Mouse (Mus musculus): ENCODE measurements at regions not wholly inside any gene's neighbourhood (a gene's known extent, or its start where the extent isn't known, plus 50 kb on each side); places are given as distances from the start of the nearest gene placed in this dataset.
"Not testable (repeated sequence)": the region's sequence is repeated elsewhere in the genome, so short reads cannot be mapped to it uniquely, and the experiment has no call there.

DNA sequence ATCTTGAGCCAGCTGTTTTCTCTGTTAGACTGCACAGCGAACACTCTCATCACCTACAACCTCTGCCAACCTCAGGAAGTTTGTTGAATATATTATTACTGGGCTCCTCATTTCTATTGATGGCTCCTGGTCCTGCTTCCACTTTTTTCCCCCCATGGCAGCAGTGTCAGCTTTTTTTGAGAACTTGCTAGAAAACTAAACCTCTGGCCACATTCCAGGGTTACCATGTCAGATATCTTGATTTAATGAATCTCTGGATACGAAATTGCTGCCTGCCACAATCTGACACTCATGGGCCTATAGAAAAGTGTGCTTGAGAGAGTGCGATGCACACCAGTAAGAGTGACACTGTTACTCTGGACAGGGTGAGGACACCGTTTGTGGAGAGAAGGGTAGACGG, 170.6 kb upstream of the Slc25a13 start:
- DNase-seq = no peak

- no peak for DNase-seq
Observed at GRCm38 (mm10) chr6:6384971-6385370, 168.0 kb upstream of the Slc25a13 start.

- no peak for DNase-seq
Observed at GRCm38 (mm10) chr6:6384441-6384840, 167.5 kb upstream of the Slc25a13 start.

DNA sequence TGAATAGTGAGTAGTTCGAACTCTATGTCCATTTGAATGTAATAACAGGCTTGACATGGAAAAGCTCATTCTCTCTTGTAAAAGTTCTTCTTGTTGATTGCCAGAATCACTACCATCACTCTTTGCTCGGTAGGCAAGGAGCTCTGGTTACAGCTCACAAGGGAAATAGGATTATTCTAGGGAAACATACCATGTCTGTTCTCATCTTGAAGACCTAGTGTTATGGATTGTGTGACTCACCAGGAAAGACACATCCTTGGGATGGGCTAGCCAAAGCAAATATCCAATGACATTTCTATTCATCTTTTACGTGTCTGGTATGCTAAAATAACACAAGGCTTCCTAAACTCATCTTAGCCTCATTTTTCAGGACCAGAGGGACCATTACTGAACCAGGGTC, 155.4 kb upstream of the Slc25a13 start:
- no peak for DNase-seq

DNA sequence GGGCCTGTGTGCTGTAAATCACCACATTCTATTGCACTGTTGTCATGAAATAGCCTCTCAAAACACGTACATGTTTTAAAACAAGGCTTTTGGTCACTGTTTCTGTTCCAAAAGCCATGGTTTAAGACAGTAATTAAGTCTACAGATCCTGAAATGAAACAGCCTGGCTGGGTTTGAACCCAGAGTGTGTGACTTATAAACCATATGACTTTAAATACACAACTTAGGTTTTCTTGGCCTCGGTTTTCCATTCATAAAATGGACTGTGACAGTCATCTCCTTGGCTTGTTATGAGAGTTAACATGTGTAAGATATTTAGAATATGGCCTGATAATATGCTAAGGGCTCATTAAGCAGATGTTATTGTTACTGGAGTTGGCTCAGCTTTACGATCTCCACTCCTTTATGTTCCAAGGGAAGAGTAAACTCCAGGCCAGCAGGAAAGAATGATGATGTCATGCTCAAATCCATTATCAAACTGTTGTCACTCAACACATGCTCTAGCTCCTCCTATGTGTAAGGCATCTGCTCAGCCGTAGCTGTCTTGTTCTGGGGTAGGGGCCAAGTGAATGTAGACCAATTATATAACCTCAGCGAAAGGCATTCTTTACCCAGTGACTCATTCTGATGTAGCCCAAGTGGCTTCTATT, 154.6 kb upstream of the Slc25a13 start:
- no peak for DNase-seq

DNA sequence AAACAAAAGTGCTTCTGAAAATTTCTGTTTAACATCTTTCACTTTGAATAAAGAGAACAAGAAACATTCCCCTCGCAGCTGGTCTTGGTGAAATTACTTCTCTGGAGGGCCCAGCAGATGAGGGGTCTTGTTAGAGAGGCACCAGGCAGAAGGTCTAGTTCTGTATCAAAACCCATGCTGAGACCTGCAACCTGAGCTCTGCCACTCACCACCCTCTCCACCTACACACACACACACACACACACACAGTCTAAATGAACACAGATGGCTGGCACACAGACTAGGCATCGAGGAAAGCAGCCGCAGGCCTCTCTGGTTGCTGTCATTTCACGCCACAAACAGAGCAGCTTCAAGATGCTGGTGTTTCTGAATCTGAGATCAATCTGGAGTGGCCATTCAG, 147.1 kb upstream of the Slc25a13 start:
- no peak for DNase-seq

DNA sequence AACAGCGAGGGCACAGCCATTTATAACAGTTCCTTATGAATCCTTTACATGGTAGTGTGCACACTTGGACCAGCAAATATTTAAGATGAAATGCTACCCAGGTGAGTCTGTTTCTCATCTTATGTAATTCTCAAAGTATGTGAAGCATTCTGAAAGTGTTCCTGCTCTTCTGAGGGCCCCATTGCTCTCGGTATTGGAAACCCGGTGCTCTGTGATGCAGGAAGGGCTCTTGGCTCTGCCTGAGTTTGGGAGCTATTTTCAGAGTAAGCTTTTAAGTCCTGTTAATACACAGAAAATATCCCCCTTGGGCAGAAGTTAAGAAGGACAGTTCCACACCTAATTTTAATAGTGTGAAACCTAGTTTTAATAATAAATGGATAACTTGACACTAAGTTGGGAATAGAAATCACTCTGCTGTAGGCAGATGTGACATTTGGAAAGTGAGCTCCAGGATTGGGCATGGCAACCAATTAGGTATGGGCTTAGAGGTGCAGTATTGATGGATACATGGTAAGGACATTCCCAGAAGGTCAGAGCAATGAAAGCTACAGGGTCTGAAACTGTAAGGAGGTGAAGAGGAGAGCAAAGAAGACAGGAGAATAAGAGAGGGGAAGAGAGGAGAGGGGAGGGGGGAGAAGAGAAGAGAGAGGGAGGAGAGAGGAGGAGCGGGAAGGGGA, 145.8 kb upstream of the Slc25a13 start:
- DNase-seq = no peak

DNA sequence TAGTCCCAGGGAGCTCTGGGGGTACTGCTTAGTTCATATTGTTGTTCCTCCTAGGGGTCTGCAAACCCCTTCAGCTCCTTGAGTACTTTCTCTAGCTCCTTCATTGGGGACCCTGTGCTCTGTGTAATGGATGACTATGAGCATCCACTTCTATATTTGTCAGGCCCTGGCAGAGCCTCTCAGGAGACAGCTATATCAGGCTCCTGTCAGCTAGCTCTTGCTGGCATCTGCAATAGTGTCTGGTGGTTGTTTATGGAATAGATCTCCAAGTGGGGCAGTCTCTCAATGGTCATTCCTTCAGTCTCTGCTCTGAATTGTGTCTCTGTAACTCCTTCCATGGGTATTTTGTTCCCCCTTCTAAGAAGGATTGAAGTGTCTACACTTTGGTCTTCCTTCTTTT, 144.2 kb upstream of the Slc25a13 start:
- not testable (repeated sequence) for DNase-seq

GRCm38 (mm10) chr6:6357477-6357876, 140.5 kb upstream of the Slc25a13 start:
- no peak for DNase-seq

- no peak for DNase-seq
Observed at GRCm38 (mm10) chr6:6356967-6357366, 140.0 kb upstream of the Slc25a13 start.

GRCm38 (mm10) chr6:6335251-6335650, 118.3 kb upstream of the Slc25a13 start:
- DNase-seq = no peak

DNA sequence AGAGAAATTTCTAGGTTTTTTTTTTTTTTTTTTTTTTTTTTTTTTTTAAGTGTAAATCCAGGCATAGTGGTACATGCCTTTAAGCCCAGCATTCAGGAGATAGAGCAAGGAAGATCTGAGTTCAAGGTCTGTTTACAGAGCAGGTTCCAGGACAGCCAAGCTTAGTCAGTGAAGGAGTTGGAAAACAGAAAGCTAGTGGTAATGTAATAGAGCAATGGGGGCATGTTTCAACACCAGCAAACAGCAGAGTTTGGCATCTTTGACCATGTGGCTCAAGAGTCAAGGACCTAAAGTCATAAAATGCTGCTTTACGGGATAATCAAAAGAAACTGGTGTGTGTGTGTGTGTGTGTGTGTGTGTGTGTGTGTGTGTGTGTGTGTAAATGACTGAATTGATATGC, 113.3 kb upstream of the Slc25a13 start:
- DNase-seq = no peak

DNA sequence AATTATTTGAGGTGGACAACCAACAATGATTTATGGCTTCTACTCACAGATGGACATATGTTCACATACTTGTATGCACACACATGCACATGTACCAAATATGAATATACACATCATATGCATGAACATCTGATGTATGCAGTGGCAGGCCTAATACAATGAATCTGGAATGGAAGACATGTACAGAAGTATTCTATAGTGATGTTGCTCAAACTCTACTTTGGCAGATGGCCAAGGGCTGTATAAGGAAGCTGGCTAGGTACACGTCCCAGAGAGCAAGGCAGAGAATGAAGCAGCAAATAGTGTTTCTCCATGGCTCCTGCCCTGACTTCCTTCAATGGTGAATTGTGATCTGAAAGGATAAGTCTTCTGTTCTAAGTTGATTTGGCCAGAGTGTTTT, 108.5 kb upstream of the Slc25a13 start:
- DNase-seq = no peak

DNA sequence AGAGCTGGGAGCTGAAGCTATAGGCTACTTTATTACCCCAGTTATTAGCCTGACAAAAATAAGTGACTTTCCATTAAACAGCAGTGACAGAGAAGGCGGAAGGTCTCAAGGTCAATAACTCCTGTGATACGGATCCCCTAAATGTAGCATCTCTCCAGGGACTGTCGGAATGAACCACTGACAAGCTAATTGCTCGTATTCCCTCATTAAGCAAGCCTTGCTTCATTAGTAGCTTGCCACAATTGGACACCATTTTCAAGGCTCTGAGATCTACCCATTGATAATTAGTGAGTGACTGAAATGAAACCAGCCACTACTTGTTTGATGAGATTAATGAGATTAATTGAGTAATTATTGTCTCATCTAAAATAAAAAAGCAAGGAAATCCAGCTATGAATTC, 99.8 kb upstream of the Slc25a13 start:
- no peak for DNase-seq

DNA sequence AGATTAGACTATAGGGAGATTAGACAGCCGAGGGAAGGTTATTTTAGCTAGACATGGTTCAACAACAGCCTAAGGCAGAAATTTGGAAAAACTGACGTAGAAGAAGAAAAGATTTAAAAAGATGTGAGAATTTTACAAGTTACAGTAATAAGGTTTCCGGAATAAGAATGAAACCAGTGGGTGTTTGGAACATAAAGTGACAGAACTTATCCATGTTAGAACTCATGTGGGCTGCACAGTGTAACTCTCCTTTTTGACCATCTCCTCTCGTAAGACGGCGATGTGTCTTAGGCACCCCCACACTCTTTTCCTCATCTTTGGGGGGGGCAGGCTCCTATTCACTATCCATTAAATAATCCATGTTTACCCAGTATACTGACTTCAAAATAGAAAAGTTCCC, 96.2 kb upstream of the Slc25a13 start:
- no peak for DNase-seq

GRCm38 (mm10) chr6:6310213-6310612, 93.2 kb upstream of the Slc25a13 start:
- no peak for DNase-seq

- DNase-seq = no peak
Observed at GRCm38 (mm10) chr6:6307618-6308017, 90.6 kb upstream of the Slc25a13 start.

DNA sequence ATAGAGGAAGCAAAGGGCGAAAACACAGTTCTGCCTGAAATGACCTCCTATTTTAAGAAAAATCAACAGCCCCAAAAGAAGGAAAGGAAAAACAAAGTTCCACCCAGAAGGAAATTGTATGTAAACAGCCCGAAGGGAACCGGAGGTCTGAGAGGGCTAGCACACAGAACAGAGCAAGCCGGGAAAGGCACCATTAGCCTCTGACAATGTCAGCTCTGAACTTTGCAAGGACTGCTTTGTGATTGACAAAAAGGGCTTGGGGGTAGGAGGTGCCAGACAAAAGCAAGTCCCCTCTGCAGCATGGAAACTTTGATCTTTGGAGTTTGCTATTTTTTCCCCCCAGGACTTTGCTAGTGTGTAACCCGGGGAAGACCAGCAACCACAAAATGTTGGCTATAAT, 86.8 kb upstream of the Slc25a13 start:
- DNase-seq = no peak

DNA sequence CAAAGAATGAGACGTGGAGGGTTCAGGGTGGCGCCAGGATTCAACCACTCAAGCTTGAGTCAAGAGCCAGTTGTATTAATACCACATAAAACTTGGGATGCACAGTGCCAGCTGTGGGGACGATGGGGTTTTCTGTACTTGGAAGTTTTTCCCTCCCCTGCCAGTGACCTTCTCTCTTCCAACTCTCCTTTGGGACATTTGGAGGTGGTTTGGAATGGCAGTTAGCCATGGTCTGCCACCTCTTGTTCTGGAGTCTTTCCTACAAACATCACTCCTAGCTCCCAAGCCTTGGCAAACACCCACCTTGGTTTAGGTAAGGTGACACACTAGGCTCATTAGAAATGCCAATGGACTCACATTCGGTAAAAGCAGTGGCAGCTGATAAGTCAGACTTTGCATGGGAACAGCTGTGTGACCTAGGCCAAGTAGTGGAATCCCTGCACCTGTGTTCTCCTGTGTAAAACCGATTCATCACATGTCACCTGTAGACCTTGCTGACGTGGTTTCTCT, 84.1 kb upstream of the Slc25a13 start:
- no peak for DNase-seq

GRCm38 (mm10) chr6:6298867-6299852, 82.2 kb upstream of the Slc25a13 start:
- DNase-seq = peak in 1 of 2 experiments; percentile 8

DNA sequence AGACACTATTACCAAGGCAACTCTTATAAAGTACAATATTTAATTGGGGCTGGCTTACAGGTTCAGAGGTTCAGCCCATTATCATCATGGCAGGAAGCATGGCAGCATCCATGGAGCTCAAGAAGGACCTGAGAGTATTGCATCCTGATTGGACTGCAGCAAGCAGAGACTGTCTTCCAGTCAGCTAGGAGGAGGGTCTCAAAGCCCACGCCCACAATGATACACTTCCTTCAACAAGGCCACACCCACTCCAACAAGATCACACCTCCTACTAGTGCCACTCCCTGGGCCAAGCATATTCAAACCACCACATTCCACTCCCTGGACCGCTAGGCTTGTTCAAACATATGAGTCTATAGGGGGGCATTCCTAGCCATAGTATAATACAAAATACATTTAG, 78.6 kb upstream of the Slc25a13 start:
- DNase-seq = not testable (repeated sequence)

- DNase-seq = no peak
Observed at GRCm38 (mm10) chr6:6291781-6292180, 74.8 kb upstream of the Slc25a13 start.

- no peak for DNase-seq
Observed at GRCm38 (mm10) chr6:6290427-6290826, 73.5 kb upstream of the Slc25a13 start.

Data from lung, adult 18-20 months (tissue).